Mouse (Mus musculus) kidney, adult 2 months (tissue): ENCODE measurements around the gene Asrgl1.

ENCODE experiments used
- CTCF ChIP-seq: fragments of 200-500 bp; conservative IDR thresholded peaks from 2 replicates; pipeline ENCODE4 v1.5.1; 2011; ENCODE audit warnings: low read depth, mild to moderate bottlenecking, control low read depth, low read length, moderate library complexity, mixed read lengths; ENCODE audit not compliant: insufficient read depth, insufficient read length
- POLR2A ChIP-seq: fragments of 200-500 bp; IDR thresholded peaks from one replicate; pipeline ENCODE4 v1.6.1; 2011; ENCODE audit warnings: low read depth, low read length, control low read depth

DNA sequence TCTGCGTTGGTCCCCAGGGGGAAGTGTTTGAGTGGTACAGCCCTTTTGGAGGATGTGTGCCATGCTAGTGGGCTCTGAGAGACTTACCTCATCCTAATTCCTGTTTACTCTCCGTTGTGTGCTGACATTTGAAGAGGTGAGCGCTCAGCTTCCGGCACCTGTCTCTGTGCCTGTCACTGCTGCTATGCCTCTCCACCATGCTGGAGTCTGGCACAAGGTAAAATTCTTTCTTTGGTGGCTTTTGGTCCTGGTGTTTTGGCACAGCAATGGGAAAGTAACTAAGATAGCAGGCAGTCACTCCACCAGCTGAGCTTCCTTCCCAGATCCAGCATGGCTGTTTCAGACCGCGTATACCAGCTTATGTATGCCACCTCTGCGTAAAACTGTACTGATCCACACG lies 35.7 kb downstream of the Asrgl1 start:
- TF ChIP-seq CTCF (no peak), POLR2A (no peak)
